Mouse (Mus musculus) kidney, postnatal 25 days (tissue): ENCODE measurements around the gene Cdc7.

Experiments
- DNase-seq, 2 experiments: peaks; one replicate each; pipeline ENCODE4 v3.0.0; 2021; ENCODE audit warnings: mixed read lengths in 2 of 2

Gene Cdc7

GRCm38 (mm10) chr5:106994716-106995115, 30.6 kb downstream of the Cdc7 start:
- DNase-seq, result no peak

- peak; percentile 75 to 82 for DNase-seq
These were observed 31.9 kb downstream of the Cdc7 start for GRCm38 (mm10) chr5:106995886-106996538.

DNA sequence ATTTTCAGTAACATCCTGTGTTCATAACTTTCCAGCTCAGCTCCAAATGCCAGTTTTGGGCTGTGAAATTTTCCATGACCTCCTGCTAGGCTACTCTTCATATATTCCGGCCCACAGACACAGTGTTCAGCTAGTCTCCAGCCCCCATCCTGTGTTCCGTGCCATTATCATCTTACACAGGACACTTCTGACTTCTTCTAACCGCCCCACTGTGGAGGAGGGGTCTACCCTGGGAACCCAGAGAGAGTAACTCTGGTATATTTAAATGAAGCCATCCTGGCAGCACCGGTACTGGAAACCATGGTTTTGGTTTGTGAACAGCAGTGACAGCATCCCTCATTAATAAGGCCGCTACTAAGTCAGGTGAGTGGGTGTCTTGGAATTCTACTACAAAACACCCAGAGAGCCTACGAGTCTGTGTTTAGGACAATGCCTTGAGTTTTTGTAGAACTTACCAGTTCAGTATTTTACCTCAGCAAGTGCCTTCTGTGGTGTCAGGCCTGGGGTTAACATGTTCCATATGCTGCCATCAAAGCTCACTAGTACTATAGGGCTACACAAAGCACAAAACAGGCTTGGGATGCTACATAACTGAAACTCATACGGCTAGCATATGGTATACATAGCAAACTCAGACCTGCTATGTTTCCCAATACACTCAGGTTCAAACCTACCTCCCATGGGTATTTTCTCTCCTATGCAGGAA, 32.6 kb downstream of the Cdc7 start:
- no peak for DNase-seq

DNA sequence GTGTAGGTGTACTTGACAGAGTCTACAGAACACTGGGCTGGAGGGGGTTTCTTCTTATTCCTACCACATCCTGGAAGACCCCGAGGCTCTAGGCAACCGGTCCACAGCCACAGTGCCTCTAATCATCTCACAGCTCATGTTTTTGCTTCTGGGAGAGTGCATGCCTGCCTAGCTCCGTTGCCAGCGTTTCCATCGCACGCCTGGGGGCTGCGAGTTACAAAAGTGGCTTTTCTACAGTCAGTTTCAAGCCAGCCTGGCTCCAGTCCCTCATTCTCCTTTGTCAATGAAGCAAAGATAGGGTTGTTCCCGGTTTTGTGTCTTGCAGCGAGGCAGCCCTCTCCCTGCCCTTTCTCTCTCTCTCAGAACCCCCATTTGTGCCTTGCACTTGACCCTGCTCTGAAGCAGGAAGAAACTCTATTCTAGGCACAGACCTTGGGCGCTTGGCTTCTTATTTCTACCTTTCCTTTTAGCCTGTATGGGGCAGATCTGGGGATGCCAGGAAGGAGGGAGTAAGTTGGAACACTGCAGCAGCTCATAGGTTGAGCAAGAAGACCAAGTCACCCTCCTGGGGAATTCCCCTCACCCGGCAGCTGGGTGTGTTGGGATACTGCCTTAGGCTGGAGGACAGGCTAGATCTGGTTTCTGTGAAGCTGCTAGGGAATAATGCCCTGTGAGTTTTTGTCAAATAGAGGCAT, 37.4 kb downstream of the Cdc7 start:
- DNase-seq, result no peak

- DNase-seq, result no peak
These were observed 37.9 kb downstream of the Cdc7 start for GRCm38 (mm10) chr5:107002091-107002416.

- DNase-seq, result no peak
These were observed 45.6 kb downstream of the Cdc7 start for GRCm38 (mm10) chr5:107009721-107010120.

DNA sequence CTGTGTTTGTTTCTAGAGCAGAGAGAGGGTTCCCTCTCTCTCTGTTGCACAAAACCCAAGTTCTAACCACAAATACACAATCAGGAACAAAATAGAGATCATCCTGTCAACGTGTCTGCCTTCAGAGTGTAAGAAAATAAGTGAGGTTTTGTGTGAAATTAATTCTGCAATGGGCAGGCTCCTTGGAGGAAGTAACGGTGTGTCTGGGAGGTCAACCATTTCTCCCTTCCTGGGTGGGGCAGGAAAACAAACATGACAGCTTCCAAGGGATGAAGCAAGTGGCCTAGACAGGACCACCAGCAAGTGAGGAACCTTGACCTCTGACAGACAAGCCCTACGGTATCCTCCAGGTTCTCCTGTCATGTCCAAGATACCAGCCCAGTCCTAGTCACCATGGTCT, 46.2 kb downstream of the Cdc7 start:
- DNase-seq, result no peak

DNA sequence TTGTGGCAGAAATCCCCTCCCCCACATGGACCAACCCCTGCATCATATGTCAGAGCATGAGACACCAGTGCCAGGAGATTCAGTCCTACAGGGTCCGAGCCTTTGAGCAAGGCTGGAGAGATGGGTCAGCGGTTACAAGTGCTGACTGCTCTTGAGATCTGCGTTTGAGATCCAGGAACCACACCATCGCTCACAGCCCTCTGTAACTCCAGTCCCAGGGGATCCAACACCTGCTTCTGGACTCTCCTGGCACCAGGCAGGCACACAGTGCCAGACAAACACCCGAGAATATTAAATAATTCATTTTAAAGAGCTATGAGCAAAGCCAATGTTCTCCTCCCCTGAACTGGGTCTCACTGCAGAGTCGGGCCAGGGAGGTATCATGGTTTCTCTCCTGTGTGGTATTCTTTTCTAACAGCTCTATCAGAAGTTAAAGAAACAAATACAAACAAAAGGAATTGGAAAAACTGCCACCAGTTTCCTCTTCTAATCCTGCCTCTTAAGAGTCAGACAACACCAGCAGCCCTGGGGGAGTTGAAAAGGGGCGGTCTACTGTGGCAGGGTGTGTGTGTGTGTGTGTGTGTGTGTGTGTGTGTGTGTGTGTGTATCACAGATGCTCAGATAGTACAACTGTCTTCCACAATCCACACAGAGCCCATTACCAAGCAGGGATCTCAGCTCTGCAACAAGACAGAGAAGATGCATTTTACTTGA, 47.4 kb downstream of the Cdc7 start:
- DNase-seq, result no peak

- DNase-seq, result no peak
These were observed 48.1 kb downstream of the Cdc7 start for GRCm38 (mm10) chr5:107012030-107012715.

- DNase-seq, result no peak
These were observed 49.3 kb downstream of the Cdc7 start for GRCm38 (mm10) chr5:107013393-107013792.

DNA sequence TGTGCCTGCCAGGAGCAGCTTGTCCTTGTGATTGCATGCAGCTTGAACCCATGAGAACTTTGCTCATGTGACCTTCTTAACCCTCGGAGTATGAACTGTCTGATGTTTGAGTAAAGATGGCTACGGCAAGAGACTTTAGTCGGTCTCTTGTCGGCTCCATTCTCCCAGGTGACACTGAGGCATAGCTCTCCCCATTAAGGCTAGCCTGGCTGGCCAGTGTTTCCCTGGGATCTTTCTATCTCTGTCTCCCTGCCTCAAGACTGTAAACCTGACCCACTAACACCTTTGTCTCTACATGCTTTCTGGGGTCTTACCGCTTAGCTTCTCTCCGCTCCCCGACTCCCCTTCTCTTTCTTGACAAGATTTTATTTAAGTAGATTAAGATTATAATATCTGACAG, 50.0 kb downstream of the Cdc7 start:
- DNase-seq, result no peak

DNA sequence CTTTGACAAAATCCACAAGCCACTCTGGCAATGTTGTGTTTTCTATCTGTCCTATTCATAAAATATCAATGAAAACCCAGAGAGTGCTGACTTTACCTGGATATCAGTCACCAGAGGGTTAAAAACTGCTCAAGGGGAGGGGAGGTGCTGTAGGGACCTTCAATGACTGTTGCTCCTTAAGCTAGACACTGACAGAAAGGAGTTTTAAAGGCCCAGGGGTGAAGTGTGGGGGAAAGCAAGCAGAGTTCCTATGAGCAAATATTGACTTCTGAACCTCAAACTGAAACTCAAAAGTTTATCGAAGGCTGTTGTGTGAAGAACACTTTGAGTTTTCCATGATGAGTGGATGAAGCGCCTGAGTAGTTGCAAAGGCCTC, 50.9 kb downstream of the Cdc7 start:
- DNase-seq, result no peak

GRCm38 (mm10) chr5:107015422-107016081, 51.4 kb downstream of the Cdc7 start:
- DNase-seq, result no peak

DNA sequence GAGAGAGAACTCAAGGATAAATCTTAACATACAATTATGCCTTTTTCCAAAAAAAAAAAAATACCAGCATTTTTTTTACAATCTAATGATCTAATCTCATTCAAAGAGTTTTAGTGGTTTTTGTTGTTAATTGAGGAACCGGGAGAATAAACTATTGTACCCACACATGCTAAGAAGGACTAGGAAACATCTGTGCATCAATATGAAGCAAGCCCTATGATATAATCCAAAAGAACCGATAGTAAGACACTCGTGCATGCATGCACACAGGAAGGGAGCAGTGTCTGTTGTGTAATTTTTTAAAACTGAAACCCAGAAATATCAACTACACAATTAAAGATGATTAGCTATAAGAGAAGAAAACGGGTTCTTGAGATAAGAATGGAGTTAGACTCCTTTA, 52.4 kb downstream of the Cdc7 start:
- no peak for DNase-seq

GRCm38 (mm10) chr5:107017544-107017943, 53.4 kb downstream of the Cdc7 start:
- no peak for DNase-seq

DNA sequence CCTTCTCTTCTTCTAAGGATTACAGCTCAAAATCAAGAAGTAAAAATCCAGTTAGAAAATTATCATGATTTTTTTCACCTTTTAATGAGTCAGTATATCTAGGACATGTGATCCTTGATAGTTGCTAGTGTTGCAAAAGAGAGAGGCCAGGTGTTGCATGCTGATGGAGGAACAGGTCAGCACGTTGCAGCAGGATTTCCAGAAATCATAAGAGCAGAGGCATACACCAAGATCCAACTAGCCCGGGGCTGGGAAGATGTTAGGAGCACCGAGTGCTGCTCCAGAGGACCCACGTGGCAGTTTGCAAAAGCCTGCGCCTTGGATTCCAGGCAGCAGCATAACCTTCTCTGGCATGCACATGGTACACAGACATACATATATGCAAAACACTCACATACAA, 54.9 kb downstream of the Cdc7 start:
- DNase-seq, result no peak

- DNase-seq, result no peak
These were observed 55.8 kb downstream of the Cdc7 start for GRCm38 (mm10) chr5:107019904-107020303.

DNA sequence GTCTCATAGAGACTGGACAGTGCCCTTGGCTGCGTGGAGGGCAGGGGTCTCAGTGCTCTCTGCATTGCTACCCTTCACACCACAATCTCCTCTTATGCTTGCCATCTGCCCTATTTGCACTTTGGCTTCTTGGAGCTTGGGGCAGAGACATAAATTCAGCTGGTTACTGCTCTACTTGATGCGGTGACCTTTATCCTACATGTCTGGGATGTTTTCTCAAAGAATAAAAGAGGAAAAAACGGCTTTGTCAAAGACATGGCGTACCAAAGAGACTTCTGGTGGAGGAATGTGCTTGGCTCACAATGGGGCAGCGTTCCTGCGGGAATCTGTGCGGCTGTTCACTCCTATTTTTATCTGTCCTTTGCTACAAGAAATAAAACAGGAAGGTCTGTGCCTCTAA, 56.2 kb downstream of the Cdc7 start:
- no peak for DNase-seq

GRCm38 (mm10) chr5:107021291-107022063, 57.4 kb downstream of the Cdc7 start:
- DNase-seq, result no peak

DNA sequence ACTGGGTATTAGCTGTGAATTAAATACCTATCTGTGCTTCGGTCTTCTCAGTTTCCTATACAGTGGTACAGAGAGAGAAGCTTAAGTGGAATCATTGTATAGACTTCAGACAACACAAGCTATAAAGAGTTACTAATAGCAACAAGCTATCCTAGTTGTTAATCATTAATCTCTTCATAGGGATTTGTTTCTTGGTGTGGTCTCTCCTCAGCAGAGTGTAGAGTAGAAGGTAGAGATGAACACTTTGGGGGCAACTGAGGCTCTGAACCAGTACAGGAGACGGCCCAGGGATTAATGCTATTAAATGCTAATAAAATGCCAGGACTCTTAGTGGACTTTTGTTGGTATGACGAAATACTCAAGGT, 57.9 kb downstream of the Cdc7 start:
- no peak for DNase-seq

- no peak for DNase-seq
These were observed 59.8 kb downstream of the Cdc7 start for GRCm38 (mm10) chr5:107023951-107024350.

DNA sequence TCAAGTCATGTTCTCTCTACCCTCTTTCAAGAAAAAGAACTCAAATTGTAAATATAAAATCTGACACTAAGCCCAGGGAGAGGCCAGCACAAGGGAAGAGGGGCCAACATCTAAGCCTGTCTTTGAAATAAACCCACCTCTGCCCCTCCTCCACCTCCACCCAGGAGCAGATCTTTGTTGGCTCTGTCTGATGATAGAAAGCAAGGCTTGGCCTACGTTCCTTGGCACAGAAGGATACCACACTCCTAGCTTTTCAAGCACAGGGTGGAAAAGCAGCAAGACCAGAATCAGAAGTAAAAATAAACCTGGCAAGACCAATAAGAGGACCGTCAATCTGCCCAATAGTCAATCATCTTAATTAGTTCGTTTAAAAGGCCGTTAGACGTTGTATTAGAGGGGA, 61.2 kb downstream of the Cdc7 start:
- no peak for DNase-seq
